Mouse (Mus musculus): ENCODE measurements at regions not wholly inside any gene's neighbourhood (a gene's known extent, or its start where the extent isn't known, plus 50 kb on each side); places are given as distances from the start of the nearest gene placed in this dataset.

- TF ChIP-seq CTCF (IDR thresholded peaks at IDR 0.05; ENCODE audit: extremely low read depth, insufficient read depth, insufficient read length, insufficient replicate concordance) (no peak), POLR2A (IDR thresholded peaks at IDR 0.05; ENCODE audit: low read depth, low read length) (no peak)
These were observed 222.3 kb upstream of the Gm11114 start for GRCm38 (mm10) chr9:85090297-85090696.

Measured in spleen, adult 2 months (tissue).